Comparison of ENCODE assay signal across 8 mouse cellular contexts in genomic region chr7:112400175-112400574, GRCm38 (mm10). TPM values are rescaled to one million over a fixed set of nuclear protein-coding genes. Genes with fewer than 3 reads are reported as not detected.
DNase-seq lines count a peak whose midpoint lies in the region; ATAC-seq and TF ChIP-seq lines count a peak whose summit lies in the region.

No protein-coding gene starts in this region.

- H3K9ac ChIP-seq in intestine, embryonic 16.5 days (ENCODE audit: low read depth, low read length): no peak overlapping the region
- no peak overlapping the region for H3K9ac ChIP-seq in limb, embryonic 11.5 days (ENCODE audit: low read length)

- H3K4me1 ChIP-seq in intestine, embryonic 16.5 days (ENCODE audit: control insufficient read depth, insufficient read depth, low read length): peaks cover 4% of the 10 kb centered on the region; the same call in 1 of the 2 replicates
- peaks cover 6% of the 10 kb centered on the region for H3K4me1 ChIP-seq in limb, embryonic 11.5 days (ENCODE audit: control insufficient read depth, insufficient read depth, low read length)
- H3K4me1 ChIP-seq in thymus, adult 2 months (replicated peaks; ENCODE audit: control insufficient read depth, insufficient read depth, low read length): peaks cover 3% of the 10 kb centered on the region; the same call in 1 of the 2 replicates

- WGBS in intestine, embryonic 16.5 days: 45% methylated on average over 6 of the region's 6 CpGs
- 48% methylated on average over 6 of the region's 6 CpGs for WGBS in limb, embryonic 11.5 days
- WGBS in thymus, adult 2 months: 44% methylated on average over 6 of the region's 6 CpGs

- peak; percentile 83 for ATAC-seq in common myeloid progenitor, adult 5-6 weeks (replicated peaks; ENCODE audit: low read depth, poor library complexity, severe bottlenecking)
- ATAC-seq in intestine, embryonic 16.5 days: peak; percentile 28; the same call in 1 of the 2 replicates
- ATAC-seq in limb, embryonic 11.5 days (ENCODE audit: insufficient number of reproducible peaks, low FRiP score, low TSS enrichment, low read depth): no peak

- no peak overlapping the region for H3K4me2 ChIP-seq in intestine, embryonic 16.5 days (ENCODE audit: low read depth, low read length)
- H3K4me2 ChIP-seq in limb, embryonic 11.5 days (ENCODE audit: low read depth, severe bottlenecking): no peak overlapping the region

- H3K4me3 ChIP-seq in C2C12 (ENCODE audit: insufficient read depth, poor library complexity, severe bottlenecking): no peak overlapping the region
- no peak overlapping the region for H3K4me3 ChIP-seq in intestine, embryonic 16.5 days (ENCODE audit: low read length)
- H3K4me3 ChIP-seq in limb, embryonic 11.5 days (ENCODE audit: low read depth, low read length): no peak overlapping the region
- no peak overlapping the region for H3K4me3 ChIP-seq in thymus, adult 2 months (ENCODE audit: control insufficient read depth, insufficient read depth, low read length)

- no peak overlapping the region for H3K27ac ChIP-seq in intestine, embryonic 16.5 days (ENCODE audit: low read length)
- no peak overlapping the region for H3K27ac ChIP-seq in limb, embryonic 11.5 days (replicated peaks; ENCODE audit: low read depth, low read length)
- H3K27ac ChIP-seq in thymus, adult 2 months (ENCODE audit: control insufficient read depth, insufficient read depth, low read length): no peak overlapping the region

- H3K36me3 ChIP-seq in C2C12 (ENCODE audit: control insufficient read depth, insufficient read depth): no peaks in the 10 kb centered on the region
- H3K36me3 ChIP-seq in intestine, embryonic 16.5 days (ENCODE audit: control insufficient read depth, insufficient read depth, low read length): no peaks in the 10 kb centered on the region
- H3K36me3 ChIP-seq in limb, embryonic 11.5 days (ENCODE audit: control insufficient read depth, insufficient read depth, low read length): no peaks in the 10 kb centered on the region
- no peaks in the 10 kb centered on the region for H3K36me3 ChIP-seq in thymus, adult 2 months (ENCODE audit: control insufficient read depth, insufficient read depth, low read length)

- DNase-seq in adrenal gland, adult (ENCODE audit: inconsistent age in 2 of 2, low spot score in 1 of 2): peak; percentile 84 to 93
- DNase-seq in gastrocnemius, adult 8-10 months (ENCODE audit: low spot score in 2 of 2): peak; percentile 49 to 57
- peak; percentile 88 for DNase-seq in limb, embryonic 11.5 days (ENCODE audit: low spot score)
- DNase-seq in naive thymus-derived CD4-positive, alpha-beta T cell, adult 2 months (ENCODE audit: low read depth): peak; percentile 42
- DNase-seq in thymus, adult 2 months: peak; percentile 53

- no peaks in the 10 kb centered on the region for H3K79me2 ChIP-seq in C2C12 (ENCODE audit: control insufficient read depth, insufficient read depth)

- H3K9me3 ChIP-seq in intestine, embryonic 16.5 days (ENCODE audit: control insufficient read depth, low read length): no peaks in the 10 kb centered on the region
- no peaks in the 10 kb centered on the region for H3K9me3 ChIP-seq in limb, embryonic 11.5 days (ENCODE audit: control insufficient read depth, low read length)

- H3K79me3 ChIP-seq in C2C12 (ENCODE audit: low read depth): no peaks in the 10 kb centered on the region

- no peak for TF ChIP-seq POLR2A in thymus, adult 2 months (IDR thresholded peaks at IDR 0.05; ENCODE audit: control insufficient read depth, extremely low read depth, insufficient read depth, low read length, poor library complexity)

- no peaks in the 10 kb centered on the region for H3K27me3 ChIP-seq in C2C12 (ENCODE audit: control insufficient read depth, insufficient read depth, insufficient read length)
- no peaks in the 10 kb centered on the region for H3K27me3 ChIP-seq in intestine, embryonic 16.5 days (replicated peaks; ENCODE audit: control insufficient read depth, insufficient read depth, low read length)
- H3K27me3 ChIP-seq in limb, embryonic 11.5 days (ENCODE audit: control insufficient read depth, insufficient read depth, low read length): no peaks in the 10 kb centered on the region
- H3K27me3 ChIP-seq in thymus, adult 2 months (ENCODE audit: control insufficient read depth, insufficient read depth, low read length): no peaks in the 10 kb centered on the region

- H3ac ChIP-seq in C2C12 (ENCODE audit: control insufficient read depth, insufficient read length, low read depth): no peak overlapping the region

- peak; percentile 68 for TF ChIP-seq CTCF in C2C12 (IDR thresholded peaks at IDR 0.05; ENCODE audit: control insufficient read depth, insufficient read depth, insufficient read length)
- peak; percentile 65; the same call in 1 of the 2 replicates for TF ChIP-seq CTCF in thymus, adult 2 months (IDR thresholded peaks at IDR 0.05; ENCODE audit: borderline replicate concordance, control insufficient read depth, extremely low read depth, insufficient read depth, low read length, poor library complexity)

TF ChIP-seq in C2C12, 6 proteins besides CTCF, POLR2A, EP300 and RAD21:
- TF ChIP-seq MYOD1 (IDR thresholded peaks at IDR 0.05; ENCODE audit: control insufficient read depth, insufficient read length, low read depth) (no peak), USF1 (IDR thresholded peaks at IDR 0.05; ENCODE audit: low read depth) (no peak), CEBPB (IDR thresholded peaks at IDR 0.05; ENCODE audit: low read depth) (no peak), MYOG (IDR thresholded peaks at IDR 0.05; ENCODE audit: control insufficient read depth, extremely low read depth, insufficient read length) (no peak), FOSL1 (IDR thresholded peaks at IDR 0.05; ENCODE audit: insufficient read depth, low read length, poor library complexity, severe bottlenecking) (no peak), MAX (IDR thresholded peaks at IDR 0.05) (no peak)

RNA-seq across cellular contexts. Expression of gene Parva, which starts 27.1 kb away (rescaled TPM):
- polyA plus RNA-seq in C2C12 (2012; fragmentation: generic; extraction: Trizol): 126 TPM
- total RNA-seq in common myeloid progenitor, adult 5-6 weeks (2017): not detected in 2 replicates
- 10 to 100 TPM in 3 of 4 experiments, 1 to 10 TPM in 1; 9.1 to 14.1 (median 11.4) TPM for total RNA-seq in gastrocnemius, adult 8-10 months (2022)
- 78.5 and 80.0 TPM in 2 replicates for polyA plus RNA-seq in intestine, embryonic 16.5 days (2015; fragmentation: Nextera tagmentation; extraction: Ambion mirVana)
- polyA plus RNA-seq in limb, embryonic 11.5 days (2014; fragmentation: Nextera tagmentation; extraction: Ambion mirVana): 64.2 and 68.8 TPM in 2 replicates
- 6.1 and 6.6 TPM in 2 replicates for polyA plus RNA-seq in thymus, adult 2 months (2012; rRNA removed)
